Mouse (Mus musculus) lung, embryonic 15.5 days (tissue): ENCODE data around the gene Rnf34. TPM values are rescaled to one million over a fixed set of nuclear protein-coding genes. Genes with fewer than 3 reads are reported as not detected.

Experiments
- ATAC-seq: fragments of 200-750 bp; cut with Nextera tagmentation; 2 replicates; pipeline ENCODE4 v1.8.0; 2017; ENCODE audit warnings: moderate number of reproducible peaks, borderline replicate concordance; ENCODE audit not compliant: low FRiP score, low TSS enrichment; ENCODE audit errors: extremely low read depth
- H3K27ac ChIP-seq: fragments of 300-500 bp; sonication (generic); 2 replicates; pipeline ENCODE4 v1.5.1; 2015; ENCODE audit warnings: moderate library complexity, mild to moderate bottlenecking, inconsistent platforms
- H3K27me3 ChIP-seq: fragments of 300-500 bp; sonication (generic); 2 replicates; pipeline ENCODE4 v1.6.1; 2015; ENCODE audit warnings: inconsistent platforms
- H3K36me3 ChIP-seq: fragments of 300-500 bp; sonication (generic); 2 replicates; pipeline ENCODE4 v1.6.1; 2015; ENCODE audit warnings: inconsistent platforms
- H3K4me1 ChIP-seq: fragments of 300-500 bp; sonication (generic); 2 replicates; pipeline ENCODE4 v1.6.1; 2015; ENCODE audit warnings: inconsistent platforms
- H3K4me2 ChIP-seq: fragments of 300-500 bp; sonication (generic); 2 replicates; pipeline ENCODE4 v1.6.1; 2015; ENCODE audit warnings: inconsistent platforms, mild to moderate bottlenecking, moderate library complexity
- H3K4me3 ChIP-seq: fragments of 300-500 bp; sonication (generic); 2 replicates; pipeline ENCODE4 v1.5.1; 2015; ENCODE audit warnings: mild to moderate bottlenecking, inconsistent platforms
- H3K9ac ChIP-seq: fragments of 300-500 bp; sonication (generic); 2 replicates; pipeline ENCODE4 v1.6.1; 2015; ENCODE audit warnings: inconsistent platforms
- H3K9me3 ChIP-seq: fragments of 300-500 bp; sonication (generic); 2 replicates; pipeline ENCODE4 v1.6.1; 2016; ENCODE audit warnings: inconsistent platforms
- WGBS: fragments of 180-500 bp; shearing (Covaris S2); methylation state at CpG from one replicate; pipeline ENCODE4 v1.1.7; 2015; 5-methylcytosine and 5-hydroxymethylcytosine counted together
- polyA plus RNA-seq: library from polyadenylated mRNA; unstranded; fragments of >200 nt; fragmentation: Nextera tagmentation; extraction: Ambion mirVana; gene quantifications from 2 replicates; pipeline ENCODE4 v1.2.1, GENCODE M21; 2015

The Rnf34 gene
- polyA plus RNA-seq, 1 experiment from 2014 or later: 30.9 TPM

DNA sequence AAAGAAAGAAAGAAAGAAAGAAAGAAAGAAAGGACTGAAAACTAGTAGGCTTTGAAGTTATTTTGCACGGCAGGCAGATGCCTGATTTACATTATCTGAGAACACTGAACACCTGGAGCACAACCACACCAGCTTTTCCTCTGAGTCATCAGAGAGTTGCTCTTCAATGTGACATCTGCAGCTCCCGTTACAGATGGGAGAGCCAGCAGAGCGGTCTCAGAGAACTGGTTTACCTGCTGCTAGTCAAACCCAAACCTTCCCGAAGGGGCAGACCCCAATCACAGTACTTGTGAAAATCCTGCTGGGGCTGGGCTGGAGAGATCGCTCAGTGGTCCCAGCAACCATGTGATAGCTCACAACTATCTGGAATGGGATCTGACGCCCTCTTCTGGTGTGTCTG, 25.4 kb upstream of the Rnf34 start:
- WGBS: 64% methylated on average over 6 of the region's 6 CpGs
- Histone ChIP-seq H3K4me3 (no peak overlapping the region), H3K9me3 (no peaks in the 10 kb centered on the region), H3K4me1 (peaks cover 10% of the 10 kb centered on the region), H3K4me2 (no peak overlapping the region), H3K27ac (no peak overlapping the region), H3K9ac (no peak overlapping the region), H3K36me3 (0 out of 2 replicates have a peak, but pooled peaks cover 1% of the 10 kb centered on the region), H3K27me3 (no peaks in the 10 kb centered on the region)
- no peak for ATAC-seq

DNA sequence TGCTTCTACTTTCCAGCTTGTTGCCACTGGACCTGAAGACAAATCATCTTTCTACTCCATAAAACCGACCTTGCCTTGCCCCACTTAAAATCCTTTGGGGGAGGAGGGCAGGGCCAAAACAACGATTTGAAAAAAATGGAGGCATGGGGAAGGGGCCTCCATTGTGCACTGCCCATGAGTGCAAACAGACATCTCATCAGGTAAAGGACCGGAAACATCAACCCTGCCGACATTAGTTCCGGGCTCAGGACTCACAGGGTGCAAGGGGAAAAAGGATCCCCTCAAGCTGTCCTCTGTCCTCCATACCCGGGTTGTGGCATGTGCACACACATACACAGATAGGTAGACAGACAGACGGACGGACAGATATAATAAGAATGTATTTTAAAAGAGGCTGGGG, 24.7 kb upstream of the Rnf34 start:
- Histone ChIP-seq H3K9me3 (no peaks in the 10 kb centered on the region), H3K27ac (no peak overlapping the region), H3K4me3 (no peak overlapping the region), H3K4me1 (peaks cover 3% of the 10 kb centered on the region), H3K36me3 (no peaks in the 10 kb centered on the region), H3K9ac (no peak overlapping the region), H3K27me3 (no peaks in the 10 kb centered on the region), H3K4me2 (no peak overlapping the region)
- ATAC-seq: no peak
- 78% methylated on average over 8 of the region's 8 CpGs for WGBS

DNA sequence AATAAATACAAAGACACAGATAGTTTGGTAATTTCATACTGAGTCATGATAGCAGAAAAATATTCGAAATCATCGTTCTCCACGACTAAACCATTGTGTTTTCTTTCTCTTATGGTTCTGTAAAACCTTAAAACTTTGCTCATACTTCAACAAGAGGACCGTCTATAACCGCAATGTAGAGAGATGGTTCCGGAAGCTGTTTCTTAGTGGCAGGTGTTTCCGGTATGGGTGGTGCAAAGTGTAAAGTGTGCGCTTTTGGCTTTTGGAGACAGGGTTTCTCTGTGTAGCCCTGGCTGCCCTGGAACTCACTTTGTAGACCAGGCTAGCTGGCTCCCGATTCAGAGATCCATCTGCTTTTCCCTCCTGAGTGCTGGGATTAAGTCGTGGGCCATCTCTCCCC, 17.3 kb upstream of the Rnf34 start:
- ATAC-seq: no peak
- WGBS: 84% methylated on average over 10 of the region's 10 CpGs
- Histone ChIP-seq H3K4me3 (no peak overlapping the region), H3K27me3 (no peaks in the 10 kb centered on the region), H3K4me1 (no peaks in the 10 kb centered on the region), H3K27ac (no peak overlapping the region), H3K36me3 (no peaks in the 10 kb centered on the region), H3K4me2 (no peak overlapping the region), H3K9ac (no peak overlapping the region), H3K9me3 (no peaks in the 10 kb centered on the region)

DNA sequence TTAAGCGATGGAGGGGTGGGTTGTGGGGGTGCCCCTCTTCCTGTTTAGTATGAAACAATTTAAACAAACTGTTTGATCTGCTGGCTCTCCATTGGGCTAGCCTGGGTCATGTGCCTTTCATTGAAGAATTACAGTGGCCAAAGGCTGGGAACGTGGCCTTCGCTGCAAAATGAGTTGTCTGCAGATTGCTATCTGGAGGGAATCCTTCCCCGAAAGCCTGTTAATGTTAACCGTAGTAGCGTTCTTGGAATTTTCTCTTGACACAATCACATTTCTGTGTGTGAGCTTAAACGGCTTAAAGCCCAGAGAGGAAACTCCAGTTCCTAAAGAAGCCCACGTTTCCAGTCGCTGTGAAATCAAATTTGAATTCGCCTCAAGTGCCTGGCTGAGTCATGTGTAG, 16.9 kb upstream of the Rnf34 start:
- H3K27ac ChIP-seq: no peak overlapping the region
- WGBS: 78% methylated on average over 10 of the region's 10 CpGs
- no peak for ATAC-seq
- H3K36me3 ChIP-seq: no peaks in the 10 kb centered on the region
- no peak overlapping the region for H3K4me3 ChIP-seq
- H3K9ac ChIP-seq: no peak overlapping the region
- no peaks in the 10 kb centered on the region for H3K9me3 ChIP-seq
- H3K4me2 ChIP-seq: no peak overlapping the region
- H3K4me1 ChIP-seq: no peaks in the 10 kb centered on the region
- H3K27me3 ChIP-seq: no peaks in the 10 kb centered on the region

DNA sequence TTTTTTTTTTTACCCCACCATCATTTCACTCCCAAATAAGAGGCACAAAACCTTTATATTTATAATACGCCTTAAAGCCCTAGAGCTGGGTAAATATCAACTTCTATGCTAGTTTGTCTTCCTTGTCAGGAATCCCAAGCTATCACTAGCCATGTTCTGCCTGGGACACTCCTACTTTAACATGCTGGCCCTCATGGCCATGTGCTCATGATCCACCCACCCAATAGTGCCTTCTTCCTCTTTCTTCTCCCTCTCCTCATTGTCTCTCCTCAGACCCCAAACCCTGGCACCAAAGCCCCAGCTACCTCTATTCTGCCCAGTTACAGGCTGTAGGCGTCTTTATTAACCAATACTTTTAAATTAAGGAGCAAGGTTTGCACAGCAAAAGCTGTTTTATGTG, 8.7 kb upstream of the Rnf34 start:
- Histone ChIP-seq H3K4me1 (no peaks in the 10 kb centered on the region), H3K9ac (no peak overlapping the region), H3K36me3 (no peaks in the 10 kb centered on the region), H3K9me3 (no peaks in the 10 kb centered on the region), H3K4me2 (no peak overlapping the region), H3K27ac (no peak overlapping the region), H3K4me3 (no peak overlapping the region), H3K27me3 (no peaks in the 10 kb centered on the region)
- 75% methylated on average over 2 of the region's 2 CpGs for WGBS
- no peak for ATAC-seq

DNA sequence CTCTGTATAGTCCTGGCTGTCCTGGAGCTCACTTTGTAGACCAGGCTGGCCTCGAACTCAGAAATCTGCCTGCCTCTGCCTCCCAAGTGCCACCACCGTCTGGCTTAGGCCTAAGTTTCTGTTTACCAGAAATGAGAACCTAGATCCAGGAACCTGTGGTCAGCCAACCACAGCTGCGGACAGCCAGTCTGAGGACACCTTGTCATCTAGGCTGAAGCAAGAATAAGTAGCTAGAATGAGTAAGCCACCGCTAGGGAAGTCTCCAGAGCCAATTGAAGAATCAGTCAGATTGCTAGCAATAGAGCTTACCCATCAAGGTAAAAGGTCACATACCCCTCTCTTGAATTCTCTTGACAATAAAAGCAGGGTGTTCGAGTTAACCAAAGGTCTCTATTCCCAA, 6.0 kb upstream of the Rnf34 start:
- Histone ChIP-seq H3K9me3 (no peaks in the 10 kb centered on the region), H3K4me1 (no peaks in the 10 kb centered on the region), H3K4me3 (no peak overlapping the region), H3K36me3 (no peaks in the 10 kb centered on the region), H3K27ac (no peak overlapping the region), H3K4me2 (no peak overlapping the region), H3K9ac (no peak overlapping the region), H3K27me3 (no peaks in the 10 kb centered on the region)
- no peak for ATAC-seq
- WGBS: 84% methylated on average over 5 of the region's 5 CpGs

DNA sequence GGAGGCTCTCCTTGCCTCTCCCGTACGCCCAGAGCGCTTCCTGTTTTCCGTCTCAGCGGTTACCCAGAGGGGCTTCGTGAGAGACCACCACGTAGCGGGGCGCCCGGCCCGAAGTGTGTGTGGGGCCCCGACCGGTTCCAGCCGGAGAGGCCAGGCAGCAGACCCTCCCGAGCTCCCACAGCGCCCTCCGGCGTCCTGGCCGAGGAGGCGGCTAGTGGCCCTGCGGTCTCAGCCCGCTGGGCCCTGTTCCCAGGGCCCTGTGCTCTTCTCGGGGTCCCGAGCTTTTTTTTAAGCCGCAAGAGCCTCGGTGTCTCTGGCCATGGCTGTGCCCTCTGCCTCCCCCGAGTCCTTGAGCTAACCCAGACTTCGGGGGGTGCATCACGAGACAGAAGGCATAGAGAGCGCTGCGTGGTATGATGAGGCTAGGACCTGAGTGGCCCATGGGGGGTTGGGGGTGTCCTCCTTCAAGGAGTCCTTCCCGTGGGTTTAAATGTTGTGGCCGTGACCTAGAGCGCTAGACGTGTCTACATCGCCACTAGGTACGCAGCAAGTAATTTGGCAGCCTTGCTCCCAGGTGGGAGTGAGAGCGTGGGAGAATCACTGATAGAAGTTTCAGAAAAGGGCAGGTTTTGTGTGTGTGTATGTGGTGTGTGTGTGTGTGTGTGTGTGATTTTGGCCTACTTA, 613 bp downstream of the Rnf34 start:
- Histone ChIP-seq H3K9me3 (no peaks in the 10 kb centered on the region), H3K9ac (peak overlapping the region; percentile 94), H3K4me2 (peak overlapping the region; percentile 84), H3K4me1 (peaks cover 16% of the 10 kb centered on the region), H3K36me3 (no peaks in the 10 kb centered on the region), H3K27me3 (no peaks in the 10 kb centered on the region), H3K27ac (peak overlapping the region; percentile 88), H3K4me3 (peak overlapping the region; percentile 86)
- ATAC-seq: peak; percentile 66
- WGBS: under 1% methylated on average over 38 of the region's 38 CpGs

DNA sequence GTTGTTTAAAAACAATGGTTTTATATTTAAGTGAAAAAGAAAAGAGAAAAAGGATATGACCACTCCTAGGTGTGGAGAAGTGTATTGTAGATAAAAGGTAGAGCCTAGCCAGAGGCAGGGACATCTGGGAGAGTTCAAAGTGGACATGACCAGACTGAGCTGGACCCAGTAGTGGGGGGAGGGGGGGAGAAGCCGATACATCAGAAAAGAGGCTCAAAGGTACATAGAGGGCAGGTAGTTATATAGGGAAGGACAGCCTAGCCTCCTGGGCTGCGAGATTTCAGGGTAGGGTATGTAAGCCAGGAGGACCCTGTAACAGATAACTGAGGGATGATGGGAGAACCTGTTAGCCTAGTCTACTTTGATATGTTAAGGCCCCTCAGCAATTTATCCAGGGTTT, 2.8 kb downstream of the Rnf34 start:
- Histone ChIP-seq H3K27ac (no peak overlapping the region), H3K27me3 (no peaks in the 10 kb centered on the region), H3K4me3 (no peak overlapping the region), H3K36me3 (no peaks in the 10 kb centered on the region), H3K4me1 (peaks cover 16% of the 10 kb centered on the region), H3K4me2 (no peak overlapping the region), H3K9me3 (no peaks in the 10 kb centered on the region), H3K9ac (no peak overlapping the region)
- WGBS: 71% methylated on average over 2 of the region's 2 CpGs
- no peak for ATAC-seq

DNA sequence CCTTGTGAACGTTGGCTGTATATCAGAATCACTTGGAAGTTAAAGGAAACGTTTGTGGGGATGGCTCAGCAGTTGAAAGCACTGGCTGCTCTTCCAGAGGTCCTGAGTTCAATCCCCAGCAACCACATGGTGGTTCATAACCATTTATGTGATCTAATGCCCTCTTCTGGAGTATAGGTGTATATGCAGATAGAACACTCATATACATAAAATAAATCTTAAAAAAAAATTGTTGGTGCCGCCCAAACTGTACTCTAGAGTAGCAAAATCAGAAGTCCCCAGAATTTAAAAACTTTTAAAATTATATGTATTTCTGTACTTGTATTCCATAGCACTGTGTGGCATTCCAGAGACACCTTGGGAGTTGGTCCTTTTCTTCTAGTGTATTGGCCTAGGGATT, 6.0 kb downstream of the Rnf34 start:
- no peak overlapping the region for H3K9ac ChIP-seq
- H3K36me3 ChIP-seq: no peaks in the 10 kb centered on the region
- no peak overlapping the region for H3K4me2 ChIP-seq
- H3K4me3 ChIP-seq: no peak overlapping the region
- H3K9me3 ChIP-seq: no peaks in the 10 kb centered on the region
- WGBS: 70% methylated on average over 3 of the region's 3 CpGs
- no peak overlapping the region for H3K27ac ChIP-seq
- ATAC-seq: no peak
- H3K27me3 ChIP-seq: no peaks in the 10 kb centered on the region
- peaks cover 8% of the 10 kb centered on the region for H3K4me1 ChIP-seq

DNA sequence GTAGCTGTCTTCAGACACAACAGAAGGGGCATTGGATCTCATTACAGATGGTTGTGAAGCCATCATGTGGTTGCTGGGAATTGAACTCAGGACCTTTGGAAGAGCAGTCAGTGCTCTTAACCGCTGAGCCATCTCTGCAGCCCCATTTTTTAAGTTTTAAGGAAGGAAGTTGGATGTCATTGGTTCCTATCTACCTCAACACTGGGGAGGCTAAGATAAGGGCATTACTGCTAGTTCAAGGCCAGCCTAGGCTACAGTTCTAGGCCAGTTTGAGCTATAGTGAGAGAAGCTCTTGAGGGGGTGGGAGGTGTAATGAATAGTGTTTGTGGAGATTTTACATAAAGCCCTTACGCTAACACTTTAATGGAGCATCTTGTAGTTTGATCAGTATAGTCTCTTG, 13.2 kb downstream of the Rnf34 start:
- Histone ChIP-seq H3K4me1 (no peaks in the 10 kb centered on the region), H3K4me2 (no peak overlapping the region), H3K4me3 (no peak overlapping the region), H3K9ac (no peak overlapping the region), H3K36me3 (peaks cover 52% of the 10 kb centered on the region), H3K27me3 (no peaks in the 10 kb centered on the region), H3K27ac (no peak overlapping the region), H3K9me3 (no peaks in the 10 kb centered on the region)
- ATAC-seq: no peak
- 93% methylated on average over 2 of the region's 2 CpGs for WGBS

DNA sequence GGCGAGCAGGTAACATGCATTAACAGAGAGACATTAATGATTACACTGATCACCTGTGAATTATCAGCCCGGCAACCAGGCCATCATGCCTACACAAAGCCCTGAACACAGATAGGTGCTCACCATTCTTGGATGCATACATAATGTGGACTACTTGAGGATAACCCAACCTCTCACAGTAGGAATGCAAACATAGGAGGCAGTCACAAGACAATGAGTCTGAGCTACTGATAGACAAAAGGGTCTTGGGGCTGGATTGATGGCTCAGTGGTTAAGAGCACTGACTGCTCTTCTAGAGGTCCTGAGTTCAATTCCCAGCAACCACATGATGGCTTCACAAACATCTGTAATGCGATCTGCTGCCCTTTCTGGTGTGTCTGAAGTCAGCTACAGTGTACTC, 22.8 kb downstream of the Rnf34 start:
- Histone ChIP-seq H3K27ac (no peak overlapping the region), H3K36me3 (peaks cover 56% of the 10 kb centered on the region), H3K9ac (no peak overlapping the region), H3K27me3 (no peaks in the 10 kb centered on the region), H3K4me2 (no peak overlapping the region), H3K4me1 (no peaks in the 10 kb centered on the region), H3K9me3 (no peaks in the 10 kb centered on the region), H3K4me3 (no peak overlapping the region)
- no peak for ATAC-seq
- 77% methylated on average over 3 of the region's 3 CpGs for WGBS

DNA sequence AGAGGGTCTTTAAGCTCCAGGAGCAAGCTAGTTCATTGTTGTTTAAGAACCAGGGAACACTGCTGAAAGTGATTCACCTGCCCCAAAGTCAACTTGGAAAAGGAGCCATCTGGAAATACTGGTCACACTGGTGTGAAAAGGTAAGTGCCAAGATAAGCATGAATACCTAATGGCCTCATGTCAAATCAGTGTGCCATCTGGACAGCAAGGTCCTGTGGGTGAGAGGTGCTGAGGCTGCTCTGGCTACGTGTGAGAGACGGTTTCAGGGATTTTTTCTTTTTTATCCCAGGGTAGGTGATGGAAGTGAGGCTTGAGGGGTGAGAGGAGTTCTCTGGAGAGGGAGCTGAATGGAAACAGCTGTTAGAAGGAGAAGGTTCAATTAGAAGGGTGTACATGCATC, 23.7 kb downstream of the Rnf34 start:
- Histone ChIP-seq H3K27ac (no peak overlapping the region), H3K9me3 (no peaks in the 10 kb centered on the region), H3K4me3 (no peak overlapping the region), H3K9ac (no peak overlapping the region), H3K36me3 (peaks cover 47% of the 10 kb centered on the region), H3K4me2 (no peak overlapping the region), H3K27me3 (no peaks in the 10 kb centered on the region), H3K4me1 (no peaks in the 10 kb centered on the region)
- ATAC-seq: no peak
- WGBS: 60% methylated on average over 2 of the region's 2 CpGs

DNA sequence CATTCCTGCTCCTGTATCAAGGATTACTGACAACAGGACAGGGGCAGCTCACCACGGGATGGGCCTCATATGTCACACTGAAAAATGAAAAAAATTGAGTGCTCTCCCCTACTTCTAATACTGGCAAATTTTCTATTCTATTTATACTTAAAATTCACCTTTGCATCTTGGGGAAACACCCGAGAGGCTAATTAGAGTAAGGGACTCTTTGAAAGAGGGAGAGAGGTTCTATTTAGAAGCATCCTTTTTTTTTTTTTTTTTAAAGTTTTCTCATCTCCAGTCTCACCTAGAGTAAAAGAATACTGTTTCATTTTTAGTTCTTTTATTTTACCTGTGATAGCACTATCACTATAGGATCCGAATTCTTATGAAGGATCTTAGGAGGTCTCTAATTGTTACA, 24.5 kb downstream of the Rnf34 start:
- Histone ChIP-seq H3K4me3 (no peak overlapping the region), H3K9me3 (no peaks in the 10 kb centered on the region), H3K4me2 (no peak overlapping the region), H3K27me3 (no peaks in the 10 kb centered on the region), H3K36me3 (peaks cover 42% of the 10 kb centered on the region), H3K27ac (no peak overlapping the region), H3K9ac (no peak overlapping the region), H3K4me1 (no peaks in the 10 kb centered on the region)
- no peak for ATAC-seq
- WGBS: 88% methylated on average over 3 of the region's 3 CpGs
